Mouse (Mus musculus) lung, adult 2 months (tissue): ENCODE measurements around the gene Nab2.
A peak's percentile ranks its signal among the peaks of the same experiment; 100 is the strongest.

Experiments used
- CTCF ChIP-seq: fragments of 200-500 bp; IDR thresholded peaks from 2 replicates; pipeline ENCODE4 v1.5.1; 2011; ENCODE audit warnings: mild to moderate bottlenecking, low read length, control low read depth; ENCODE audit not compliant: insufficient read depth
- POLR2A ChIP-seq: fragments of 200-500 bp; IDR thresholded peaks from 2 replicates; pipeline ENCODE4 v1.6.1; 2011; ENCODE audit warnings: low read depth, mild to moderate bottlenecking, control low read depth, low read length, borderline replicate concordance; ENCODE audit errors: extremely low read depth

DNA sequence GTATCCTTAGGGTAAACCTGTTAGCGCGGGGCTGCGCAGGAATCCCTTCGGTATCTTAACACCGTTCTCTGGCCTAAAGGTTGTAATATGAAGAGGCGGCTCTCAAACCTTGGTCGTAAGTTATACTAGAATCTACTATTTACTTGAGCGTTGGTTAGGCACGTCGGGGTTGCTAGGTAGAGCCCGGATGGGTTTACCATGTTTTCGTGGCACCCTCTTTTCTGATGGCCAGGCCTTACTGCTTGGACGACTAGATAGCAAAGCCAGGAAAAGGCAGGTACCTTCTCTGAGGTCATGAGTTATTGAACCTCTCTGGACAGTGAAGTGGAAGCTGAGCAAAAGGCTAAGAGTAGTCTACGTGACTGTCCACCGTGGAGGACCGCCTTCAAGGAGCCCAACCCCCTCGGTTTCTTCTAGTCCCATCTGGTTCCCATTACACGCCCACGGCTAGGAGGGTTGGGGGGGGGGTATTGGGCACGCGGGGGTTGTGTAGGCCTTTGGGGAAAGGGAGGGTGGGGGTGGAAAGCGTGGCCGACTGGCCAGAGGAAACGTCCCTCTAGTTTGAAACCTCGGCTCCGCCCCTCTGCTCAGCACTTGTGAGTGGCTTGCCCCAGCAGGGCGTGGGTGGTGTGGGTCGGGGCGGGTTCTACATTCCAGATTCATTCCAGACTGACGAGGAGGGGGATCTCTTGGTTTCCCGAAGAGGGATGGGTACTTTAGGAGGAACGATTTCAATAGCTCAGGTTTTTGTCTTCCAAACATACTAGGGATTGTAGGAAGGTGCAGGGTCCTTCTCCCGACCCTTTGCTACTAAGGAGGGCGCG lies 887 bp downstream of the Nab2 start:
- TF ChIP-seq POLR2A (peak; percentile 61; the same call in 1 of the 2 replicates), CTCF (no peak)
